Mouse (Mus musculus): ENCODE measurements at regions not wholly inside any gene's neighbourhood (a gene's known extent, or its start where the extent isn't known, plus 50 kb on each side); places are given as distances from the start of the nearest gene placed in this dataset. TPM values are rescaled to one million over a fixed set of nuclear protein-coding genes. Genes with fewer than 3 reads are reported as not detected.

DNA sequence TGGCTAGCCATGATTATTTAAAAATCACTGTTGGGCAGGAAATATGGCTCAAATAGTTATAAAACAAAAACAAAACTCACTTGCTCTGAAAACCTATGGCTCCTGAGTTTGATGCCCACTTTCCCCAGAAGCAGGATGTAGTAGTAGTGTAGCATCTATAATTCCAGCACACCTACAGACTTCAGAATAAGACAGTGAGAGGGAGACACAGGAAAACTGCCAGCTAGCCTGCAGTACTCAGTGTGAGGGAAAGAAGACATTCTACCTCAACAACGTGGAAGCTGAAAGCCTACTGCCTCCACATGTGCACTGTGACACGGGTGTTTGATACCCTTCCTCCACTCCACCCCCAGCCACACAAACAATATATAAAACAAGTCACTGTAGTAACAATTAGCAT, 68.9 kb upstream of the Fam216b start:
- no peak overlapping the region for H3K27ac ChIP-seq (replicated peaks)
- H3K4me2 ChIP-seq, result no peak overlapping the region
- no peaks in the 10 kb centered on the region for H3K27me3 ChIP-seq
- H3K9ac ChIP-seq, result no peak overlapping the region
- no peaks in the 10 kb centered on the region for H3K9me3 ChIP-seq
- no peaks in the 10 kb centered on the region for H3K4me1 ChIP-seq (replicated peaks)
- ATAC-seq (ENCODE audit: low read depth), result no peak
- H3K36me3 ChIP-seq, result no peaks in the 10 kb centered on the region
- H3K4me3 ChIP-seq, result no peak overlapping the region
- 83% methylated on average over 2 of the region's 2 CpGs for WGBS

DNA sequence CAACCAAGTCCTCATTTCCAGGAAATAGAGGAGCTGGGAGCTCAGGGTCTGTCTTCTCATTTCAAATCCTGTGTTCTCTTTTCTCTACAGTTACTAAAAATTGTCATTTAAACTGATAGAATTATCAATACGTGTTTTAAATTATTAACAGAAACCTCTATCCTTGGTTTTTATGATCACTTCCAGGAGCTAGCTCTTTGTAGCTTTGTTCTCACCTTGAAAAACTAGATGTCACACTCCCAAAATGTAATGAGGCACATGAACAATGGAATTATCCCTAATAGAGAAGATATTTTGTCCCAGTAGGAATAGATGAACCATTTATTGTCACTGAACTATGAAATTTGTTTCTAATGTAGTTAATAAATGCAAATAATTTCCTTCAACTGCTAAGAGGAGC, 60.0 kb upstream of the Fam216b start:
- Histone ChIP-seq H3K4me3 (no peak overlapping the region), H3K4me2 (no peak overlapping the region), H3K36me3 (no peaks in the 10 kb centered on the region), H3K27me3 (no peaks in the 10 kb centered on the region), H3K4me1 (replicated peaks) (no peaks in the 10 kb centered on the region), H3K9ac (no peak overlapping the region), H3K9me3 (no peaks in the 10 kb centered on the region), H3K27ac (replicated peaks) (no peak overlapping the region)
- 93% methylated on average over 1 of the region's 1 CpGs for WGBS
- ATAC-seq (ENCODE audit: low read depth), result no peak

DNA sequence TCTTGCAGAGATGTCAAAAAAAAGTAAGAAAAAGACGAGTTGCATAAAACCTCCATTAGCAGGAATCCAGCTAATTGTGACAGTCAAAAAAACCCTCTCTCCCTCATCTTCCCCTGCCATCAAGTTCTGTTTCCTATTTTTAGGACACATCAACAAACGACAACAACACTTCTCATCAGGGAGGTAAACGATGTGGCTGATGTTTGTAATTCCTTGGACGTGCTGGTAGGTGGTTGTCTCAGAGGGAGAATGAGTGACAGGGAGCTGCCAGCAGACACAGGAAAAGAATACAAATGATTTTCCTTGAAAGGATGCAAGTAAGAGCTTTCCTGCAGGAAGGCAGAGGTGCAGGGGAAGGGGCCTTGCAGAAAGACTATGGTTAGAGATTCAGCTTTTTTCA, 54.9 kb upstream of the Fam216b start:
- H3K27me3 ChIP-seq, result no peaks in the 10 kb centered on the region
- no peaks in the 10 kb centered on the region for H3K9me3 ChIP-seq
- H3K27ac ChIP-seq (replicated peaks), result no peak overlapping the region
- no peak overlapping the region for H3K4me2 ChIP-seq
- H3K36me3 ChIP-seq, result no peaks in the 10 kb centered on the region
- 43% methylated on average over 4 of the region's 4 CpGs for WGBS
- H3K4me3 ChIP-seq, result no peak overlapping the region
- no peak for ATAC-seq (ENCODE audit: low read depth)
- no peak overlapping the region for H3K9ac ChIP-seq
- no peaks in the 10 kb centered on the region for H3K4me1 ChIP-seq (replicated peaks)

MicroRNAs in the stretch of these regions (microRNA counts, 519-probe panel; counts per million panel counts)
- microRNA mmu-miR-1971, result not detected

Small RNA genes in the stretch of these regions (microRNA-seq; reads per million reads assigned to microRNA genes)
- gene Mir1971, result not detected
